Mouse (Mus musculus) frontal cortex, postnatal 36 days (tissue): Measurements from ENCODE around the gene Ptprq.

ENCODE experiments used
- DNase-seq, 2 experiments: peaks; one replicate each; pipeline ENCODE4 v3.0.0; 2022; ENCODE audit warnings: low spot score in 2 of 2

The Ptprq gene

GRCm38 (mm10) chr10:107628104-107628503, 91.7 kb downstream of the Ptprq start:
- no peak for DNase-seq

- no peak for DNase-seq
Measured at GRCm38 (mm10) chr10:107626648-107627047, 93.2 kb downstream of the Ptprq start.

GRCm38 (mm10) chr10:107624211-107624610, 95.6 kb downstream of the Ptprq start:
- DNase-seq = no peak

GRCm38 (mm10) chr10:107615460-107615859, 104.4 kb downstream of the Ptprq start:
- no peak for DNase-seq

GRCm38 (mm10) chr10:107601371-107601770, 118.5 kb downstream of the Ptprq start:
- no peak for DNase-seq

GRCm38 (mm10) chr10:107583360-107583759, 136.5 kb downstream of the Ptprq start:
- peak in 1 of 2 experiments; percentile 3 for DNase-seq

GRCm38 (mm10) chr10:107569044-107569443, 150.8 kb downstream of the Ptprq start:
- no peak for DNase-seq

- no peak for DNase-seq
Measured at GRCm38 (mm10) chr10:107568261-107568660, 151.6 kb downstream of the Ptprq start.

GRCm38 (mm10) chr10:107562875-107563274, 157.0 kb downstream of the Ptprq start:
- no peak for DNase-seq

- no peak for DNase-seq
Measured at GRCm38 (mm10) chr10:107560881-107561280, 159.0 kb downstream of the Ptprq start.

- DNase-seq = no peak
Measured at GRCm38 (mm10) chr10:107543026-107543425, 176.8 kb downstream of the Ptprq start.

- DNase-seq = no peak
Measured at GRCm38 (mm10) chr10:107528758-107529157, 191.1 kb downstream of the Ptprq start.

GRCm38 (mm10) chr10:107519216-107519615, 200.6 kb downstream of the Ptprq start:
- DNase-seq = no peak

- no peak for DNase-seq
Measured at GRCm38 (mm10) chr10:107516641-107517040, 203.2 kb downstream of the Ptprq start.

- DNase-seq = no peak
Measured at GRCm38 (mm10) chr10:107514735-107515134, 205.1 kb downstream of the Ptprq start.

- no peak for DNase-seq
Measured at GRCm38 (mm10) chr10:107506397-107506796, 213.5 kb downstream of the Ptprq start.

- no peak for DNase-seq
Measured at GRCm38 (mm10) chr10:107503430-107503829, 216.4 kb downstream of the Ptprq start.

- no peak for DNase-seq
Measured at GRCm38 (mm10) chr10:107502193-107502592, 217.7 kb downstream of the Ptprq start.

GRCm38 (mm10) chr10:107499656-107500055, 220.2 kb downstream of the Ptprq start:
- DNase-seq = peak; percentile 39 to 42

GRCm38 (mm10) chr10:107496402-107496801, 223.4 kb downstream of the Ptprq start:
- no peak for DNase-seq

- no peak for DNase-seq
Measured at GRCm38 (mm10) chr10:107494568-107494967, 225.3 kb downstream of the Ptprq start, which contains the start of gene Myf6. Gene Myf6, minus strand, starts transcription at chr10:107494737.

- no peak for DNase-seq
Measured at GRCm38 (mm10) chr10:107493580-107494474, 226.0 kb downstream of the Ptprq start.

GRCm38 (mm10) chr10:107492867-107493579, 226.8 kb downstream of the Ptprq start:
- DNase-seq = peak; percentile 11 to 15
